Mouse (Mus musculus) erythroblast, embryonic 14.5 days (primary cell): ENCODE results near the gene Ror1. TPM values are rescaled to one million over a fixed set of nuclear protein-coding genes. Genes with fewer than 3 reads are reported as not detected.

Experiments used
- H3K27me3 ChIP-seq: 2 replicates; pipeline ENCODE4 v1.6.1; 2012; ENCODE audit warnings: inconsistent platforms; ENCODE audit not compliant: control insufficient read depth
- H3K36me3 ChIP-seq: 2 replicates; pipeline ENCODE4 v1.6.1; 2012; ENCODE audit warnings: mild to moderate bottlenecking, inconsistent platforms; ENCODE audit not compliant: control insufficient read depth
- H3K4me1 ChIP-seq: 2 replicates; pipeline ENCODE4 v1.6.1; 2012; ENCODE audit warnings: inconsistent platforms; ENCODE audit not compliant: control insufficient read depth
- H3K4me3 ChIP-seq: replicated peaks from 2 replicates; pipeline ENCODE3; 2012; ENCODE audit warnings: moderate library complexity, mild to moderate bottlenecking, inconsistent platforms
- H3K9me3 ChIP-seq: 2 replicates; pipeline ENCODE4 v1.6.1; 2012; ENCODE audit warnings: low read length, inconsistent platforms, mixed read lengths; ENCODE audit not compliant: control insufficient read depth
- GATA1 ChIP-seq: IDR thresholded peaks from 2 replicates; pipeline ENCODE4 v1.6.1; 2012; ENCODE audit warnings: low read length, inconsistent platforms, mixed read lengths
- TAL1 ChIP-seq: IDR thresholded peaks from 3 replicates; pipeline ENCODE4 v1.6.1; 2012; ENCODE audit warnings: low read length, inconsistent platforms, mixed read lengths
- polyA plus RNA-seq: library from polyadenylated mRNA; stranded (reverse); fragments of >175 nt; gene quantifications from 2 replicates; pipeline ENCODE4 v1.2.3, GENCODE M21; 2012

Ror1 gene
- polyA plus RNA-seq, 1 experiment: not detected

GRCm38 (mm10) chr4:100059811-100060210, 35.8 kb upstream of the Ror1 start:
- H3K9me3 ChIP-seq: no peaks in the 10 kb centered on the region
- H3K4me1 ChIP-seq: no peaks in the 10 kb centered on the region
- TF ChIP-seq TAL1 (no peak), GATA1 (no peak)
- no peaks in the 10 kb centered on the region for H3K36me3 ChIP-seq
- H3K27me3 ChIP-seq: no peaks in the 10 kb centered on the region
- no peak overlapping the region for H3K4me3 ChIP-seq

GRCm38 (mm10) chr4:100061396-100062066, 34.1 kb upstream of the Ror1 start:
- Histone ChIP-seq H3K4me1 (no peaks in the 10 kb centered on the region), H3K27me3 (no peaks in the 10 kb centered on the region), H3K9me3 (no peaks in the 10 kb centered on the region), H3K36me3 (no peaks in the 10 kb centered on the region), H3K4me3 (no peak overlapping the region)
- no peak for TF ChIP-seq GATA1
- no peak for TF ChIP-seq TAL1

- no peak for TF ChIP-seq GATA1
- TF ChIP-seq TAL1: no peak
- no peaks in the 10 kb centered on the region for H3K27me3 ChIP-seq
- no peaks in the 10 kb centered on the region for H3K9me3 ChIP-seq
- H3K4me1 ChIP-seq: no peaks in the 10 kb centered on the region
- no peaks in the 10 kb centered on the region for H3K36me3 ChIP-seq
- no peak overlapping the region for H3K4me3 ChIP-seq
Measured at GRCm38 (mm10) chr4:100065686-100066085, 29.9 kb upstream of the Ror1 start.

- Histone ChIP-seq H3K4me1 (no peaks in the 10 kb centered on the region), H3K9me3 (no peaks in the 10 kb centered on the region), H3K36me3 (no peaks in the 10 kb centered on the region), H3K4me3 (no peak overlapping the region), H3K27me3 (no peaks in the 10 kb centered on the region)
- no peak for TF ChIP-seq TAL1
- no peak for TF ChIP-seq GATA1
Measured at GRCm38 (mm10) chr4:100070101-100070500, 25.5 kb upstream of the Ror1 start.

GRCm38 (mm10) chr4:100096596-100097181, 1.1 kb downstream of the Ror1 start:
- no peak overlapping the region for H3K4me3 ChIP-seq
- no peaks in the 10 kb centered on the region for H3K36me3 ChIP-seq
- no peaks in the 10 kb centered on the region for H3K4me1 ChIP-seq
- TF ChIP-seq GATA1 (no peak), TAL1 (no peak)
- H3K9me3 ChIP-seq: no peaks in the 10 kb centered on the region
- peaks cover 40% of the 10 kb centered on the region for H3K27me3 ChIP-seq

- Histone ChIP-seq H3K27me3 (peaks cover 40% of the 10 kb centered on the region), H3K4me1 (no peaks in the 10 kb centered on the region), H3K4me3 (no peak overlapping the region), H3K36me3 (no peaks in the 10 kb centered on the region), H3K9me3 (no peaks in the 10 kb centered on the region)
- TF ChIP-seq TAL1 (no peak), GATA1 (no peak)
Measured at GRCm38 (mm10) chr4:100097364-100097979, 1.9 kb downstream of the Ror1 start.

GRCm38 (mm10) chr4:100101066-100101820, 5.7 kb downstream of the Ror1 start:
- peaks cover 17% of the 10 kb centered on the region for H3K27me3 ChIP-seq
- H3K4me1 ChIP-seq: no peaks in the 10 kb centered on the region
- no peaks in the 10 kb centered on the region for H3K9me3 ChIP-seq
- TF ChIP-seq GATA1 (no peak), TAL1 (no peak)
- H3K4me3 ChIP-seq: no peak overlapping the region
- no peaks in the 10 kb centered on the region for H3K36me3 ChIP-seq

DNA sequence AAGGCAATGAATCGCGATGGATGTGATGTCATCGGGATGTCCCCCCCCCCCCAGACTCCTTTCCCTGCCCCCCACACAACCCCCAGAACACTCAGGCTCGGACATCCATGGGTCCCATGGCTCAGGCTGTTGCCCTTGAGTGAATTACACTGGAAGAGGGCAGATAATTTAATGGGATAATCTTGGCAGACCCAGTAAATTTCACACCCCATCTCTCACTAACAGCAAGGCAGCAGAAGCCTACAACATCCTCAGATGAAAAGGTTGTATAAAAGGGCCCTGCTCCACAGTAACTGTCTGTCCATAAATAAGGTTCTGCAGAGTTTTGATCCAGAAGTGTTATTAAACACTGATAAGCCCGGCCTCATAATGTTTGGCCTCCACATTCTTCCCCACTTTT, 6.3 kb downstream of the Ror1 start:
- H3K36me3 ChIP-seq: no peaks in the 10 kb centered on the region
- peaks cover 11% of the 10 kb centered on the region for H3K27me3 ChIP-seq
- no peak overlapping the region for H3K4me3 ChIP-seq
- no peak for TF ChIP-seq TAL1
- TF ChIP-seq GATA1: no peak
- no peaks in the 10 kb centered on the region for H3K9me3 ChIP-seq
- H3K4me1 ChIP-seq: no peaks in the 10 kb centered on the region

- Histone ChIP-seq H3K36me3 (no peaks in the 10 kb centered on the region), H3K4me3 (no peak overlapping the region), H3K9me3 (no peaks in the 10 kb centered on the region), H3K4me1 (no peaks in the 10 kb centered on the region), H3K27me3 (no peaks in the 10 kb centered on the region)
- TF ChIP-seq TAL1 (no peak), GATA1 (no peak)
Measured at GRCm38 (mm10) chr4:100104241-100104640, 8.7 kb downstream of the Ror1 start.
